Mouse (Mus musculus) urinary bladder, postnatal 14 days (tissue): ENCODE results near the gene Cdk17.
A peak's percentile ranks its signal among the peaks of the same experiment; 100 is the strongest.

ENCODE experiments used
- DNase-seq: peaks from one replicate; pipeline ENCODE4 v3.0.0; 2021; ENCODE audit warnings: low spot score

Gene Cdk17

DNA sequence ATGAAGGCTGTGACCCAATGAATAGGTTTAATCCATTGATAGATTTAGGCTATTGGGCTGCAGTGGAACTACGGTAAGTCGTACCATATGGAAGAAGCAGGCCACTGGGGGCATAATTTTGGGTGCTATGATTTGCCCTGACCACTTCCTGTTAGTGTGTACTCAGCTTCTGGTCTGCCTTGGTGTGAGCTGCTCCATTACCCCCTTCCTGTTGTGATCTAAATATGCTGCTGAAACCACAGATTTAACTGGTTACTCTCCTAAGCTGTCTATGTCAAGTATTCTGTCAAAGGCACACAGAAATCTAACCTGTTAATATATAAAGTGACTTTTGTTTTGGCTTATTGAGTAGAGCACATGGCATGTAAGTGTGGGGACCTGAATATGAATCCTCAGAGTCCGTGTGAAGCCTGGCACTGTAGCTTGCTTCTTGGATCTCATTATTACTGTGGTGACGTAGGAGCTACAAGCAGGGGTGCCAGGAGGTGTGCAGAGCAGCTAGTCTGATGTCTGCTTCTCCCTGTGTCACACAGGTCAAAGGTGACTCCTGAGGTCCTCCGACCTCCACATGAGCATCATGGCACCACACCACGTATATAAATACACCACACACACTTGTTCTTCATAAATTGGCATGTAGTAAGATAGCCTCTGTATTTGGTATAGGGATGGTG is 10.6 kb downstream of the Cdk17 start:
- DNase-seq: no peak

- DNase-seq: no peak
These were observed 16.8 kb downstream of the Cdk17 start for GRCm38 (mm10) chr10:93177471-93177870.

- DNase-seq: no peak
These were observed 17.2 kb downstream of the Cdk17 start for GRCm38 (mm10) chr10:93177874-93178273.

GRCm38 (mm10) chr10:93178662-93179061 is 18.0 kb downstream of the Cdk17 start:
- DNase-seq: no peak

DNA sequence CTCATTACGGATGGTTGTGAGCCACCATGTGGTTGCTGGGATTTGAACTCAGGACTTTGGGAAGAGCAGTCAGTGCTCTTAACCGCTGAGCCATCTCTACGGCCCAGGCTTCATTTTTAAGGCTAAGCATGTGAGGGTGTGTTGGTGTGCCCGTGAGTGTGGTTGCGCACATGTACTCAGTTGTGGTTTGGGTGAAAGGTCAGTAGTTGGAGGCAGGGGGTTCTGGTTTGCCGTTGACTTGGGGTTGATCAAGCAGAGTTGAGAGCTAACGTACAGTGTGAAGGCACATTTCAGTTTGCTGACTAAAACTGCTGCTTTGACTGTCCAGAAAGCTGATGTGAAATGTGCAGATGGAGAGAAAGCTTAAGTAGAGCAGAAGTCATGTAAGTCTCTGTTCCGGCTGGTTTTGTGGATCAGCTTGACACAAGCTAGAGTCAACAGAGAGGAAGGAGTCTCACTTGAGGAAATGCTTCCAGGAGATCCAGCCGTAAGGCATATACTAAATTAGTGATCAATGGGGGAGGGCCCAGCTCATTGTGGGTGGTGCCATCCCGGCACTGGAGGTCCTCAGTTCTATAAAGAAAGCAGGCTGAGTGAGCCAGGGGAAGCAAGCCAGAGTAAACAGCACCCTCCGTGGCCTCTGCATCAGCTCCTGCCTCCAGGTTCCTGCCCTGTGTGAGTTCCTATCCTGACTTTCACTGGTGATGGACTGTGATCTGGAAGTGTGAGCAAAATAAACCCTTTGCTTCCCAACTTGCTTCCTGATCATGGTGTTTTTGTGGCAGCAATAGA is 19.2 kb downstream of the Cdk17 start:
- DNase-seq: no peak

GRCm38 (mm10) chr10:93184351-93184976 is 23.8 kb downstream of the Cdk17 start:
- DNase-seq: no peak

- DNase-seq: no peak
These were observed 27.8 kb downstream of the Cdk17 start for GRCm38 (mm10) chr10:93188440-93188999.

DNA sequence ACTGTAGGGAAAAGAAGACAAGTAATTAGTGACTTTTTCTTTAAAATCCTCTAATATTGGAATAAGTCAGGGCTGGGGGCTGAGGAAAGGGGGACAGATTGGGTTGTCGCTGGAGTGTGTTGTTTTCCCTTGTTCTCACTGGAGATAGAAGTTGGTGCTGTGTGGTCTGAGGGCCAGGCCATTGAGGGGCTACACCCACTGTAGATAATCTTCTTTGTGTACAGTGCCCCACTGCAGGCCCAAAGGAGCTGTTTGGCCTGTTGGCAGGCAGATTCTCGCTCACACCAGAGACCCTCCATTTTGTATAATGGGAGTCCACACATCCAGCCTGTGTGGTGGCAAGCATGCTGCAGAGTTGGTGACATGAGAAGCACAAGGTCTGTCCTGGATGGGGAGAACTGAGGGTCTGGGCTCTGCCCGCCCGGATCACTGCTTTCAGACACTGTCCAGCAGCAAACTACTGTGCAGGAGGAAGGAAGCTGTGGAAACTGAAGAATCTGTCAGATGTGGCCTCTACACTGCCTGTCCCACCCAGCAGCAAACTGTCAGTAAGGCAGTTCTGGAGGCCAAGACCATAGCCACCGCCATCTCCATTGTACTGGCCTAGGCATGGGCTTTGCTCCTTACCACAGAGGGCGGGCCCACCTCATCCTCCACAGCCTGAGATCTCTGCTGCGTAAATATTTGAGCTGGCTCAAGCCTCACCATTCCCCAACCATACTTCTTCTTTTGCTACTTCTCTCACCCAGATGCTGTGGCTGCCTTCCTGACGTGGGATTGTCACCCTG is 30.0 kb downstream of the Cdk17 start:
- DNase-seq: no peak

DNA sequence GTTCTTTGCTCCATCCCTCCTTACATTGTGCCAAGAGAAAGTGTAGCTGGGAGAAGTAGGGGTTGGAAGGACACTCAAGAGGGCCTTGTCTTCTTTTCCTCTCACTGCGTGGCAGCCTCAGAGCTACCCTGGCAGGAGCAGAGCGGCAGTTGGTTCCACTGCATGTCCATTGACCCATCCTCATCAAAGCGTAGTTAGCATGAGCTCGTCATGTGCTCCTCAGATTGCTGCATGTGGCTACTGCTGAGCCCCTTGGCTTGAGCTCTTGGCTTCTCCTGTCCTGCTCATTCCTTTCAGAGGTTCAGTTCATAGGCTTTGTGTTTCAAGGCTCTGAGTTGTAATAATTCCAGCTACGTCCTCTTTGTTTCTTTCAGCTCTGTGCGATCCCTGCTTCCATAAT is 36.4 kb downstream of the Cdk17 start:
- no peak for DNase-seq

GRCm38 (mm10) chr10:93198958-93199357 is 38.3 kb downstream of the Cdk17 start:
- DNase-seq: no peak

DNA sequence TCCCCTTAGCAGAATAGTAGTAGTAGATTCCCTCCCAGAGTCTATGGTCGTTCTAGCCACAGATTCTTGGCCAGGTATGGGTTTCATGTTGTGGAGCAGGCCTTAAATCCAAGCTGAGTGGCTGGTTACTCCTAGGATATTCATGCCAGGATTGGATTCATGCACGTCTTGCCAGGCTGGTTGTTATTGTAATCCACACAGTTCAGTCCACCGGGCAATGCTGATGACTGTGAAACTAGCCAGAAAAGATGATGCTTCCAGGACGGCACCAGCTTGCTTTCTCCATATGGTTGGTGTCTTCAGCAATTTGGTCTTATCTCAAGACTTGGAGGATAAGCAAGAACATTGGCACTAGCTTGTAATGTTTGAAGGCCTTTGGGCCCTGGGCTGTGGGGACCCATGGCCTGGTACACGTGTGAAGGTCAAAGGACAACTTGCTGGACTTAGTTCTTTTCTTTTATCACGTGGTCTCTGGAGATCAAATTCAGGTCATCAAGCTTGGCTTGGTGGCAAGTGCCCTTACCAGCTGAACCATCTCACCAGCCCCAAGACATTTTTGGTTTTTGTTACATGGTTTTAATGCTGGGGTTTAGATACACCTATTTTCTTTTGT is 41.3 kb downstream of the Cdk17 start:
- DNase-seq: no peak

DNA sequence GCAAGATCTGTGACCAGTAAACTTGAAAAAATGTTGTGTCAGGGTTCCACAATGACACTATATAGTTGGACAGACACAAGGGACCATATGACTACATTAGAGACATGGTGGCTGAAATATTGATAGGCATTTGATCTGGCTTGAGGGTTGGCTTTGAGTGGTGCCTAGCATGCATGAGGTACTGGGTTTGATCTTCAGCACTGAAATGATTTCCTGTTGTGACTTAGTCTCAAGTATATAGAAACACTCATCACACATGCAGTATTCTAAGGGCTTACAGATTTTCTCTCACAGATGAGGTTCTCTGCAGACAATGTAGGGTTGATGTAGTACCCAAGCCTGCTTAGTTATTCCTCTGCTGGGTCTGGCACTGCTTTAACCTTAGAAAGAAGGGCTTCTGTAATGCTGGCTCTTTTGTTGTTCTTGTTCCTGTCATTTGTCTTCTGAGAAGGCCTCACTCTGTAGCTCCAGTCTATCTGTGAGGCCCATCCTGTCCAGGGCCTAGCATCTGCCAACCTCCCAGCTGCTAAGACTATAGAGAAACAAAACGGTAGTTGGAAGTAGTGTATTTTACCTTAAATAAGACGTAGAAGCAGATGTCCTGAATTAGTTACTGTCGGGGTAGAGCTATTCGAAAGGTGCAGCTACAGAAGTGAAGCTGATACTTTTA is 44.7 kb downstream of the Cdk17 start:
- no peak for DNase-seq

GRCm38 (mm10) chr10:93207176-93207575 is 46.5 kb downstream of the Cdk17 start:
- no peak for DNase-seq

GRCm38 (mm10) chr10:93212699-93213098 is 52.0 kb downstream of the Cdk17 start:
- DNase-seq: no peak

DNA sequence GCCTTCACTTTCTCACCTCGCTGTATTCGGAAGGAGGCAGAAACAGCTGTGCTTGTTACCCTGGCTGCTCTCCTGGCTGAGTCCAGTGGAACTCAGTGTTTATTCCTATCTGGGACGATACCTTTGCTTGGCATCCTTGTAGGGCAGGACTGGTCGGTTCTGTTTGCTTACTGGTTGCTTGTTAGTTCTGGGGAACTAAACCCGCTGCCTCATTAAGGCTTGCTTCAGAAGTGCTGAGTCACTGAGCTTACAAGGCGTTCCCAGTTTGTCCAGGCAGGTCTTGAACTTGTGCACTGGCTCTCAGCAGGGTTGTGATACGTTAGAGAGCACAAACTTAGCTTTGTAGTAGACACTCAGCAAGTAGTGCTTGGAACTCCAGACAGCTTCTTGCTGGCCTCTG is 52.7 kb downstream of the Cdk17 start:
- DNase-seq: peak; percentile 58

- no peak for DNase-seq
These were observed 53.6 kb downstream of the Cdk17 start for GRCm38 (mm10) chr10:93214251-93214650.

DNA sequence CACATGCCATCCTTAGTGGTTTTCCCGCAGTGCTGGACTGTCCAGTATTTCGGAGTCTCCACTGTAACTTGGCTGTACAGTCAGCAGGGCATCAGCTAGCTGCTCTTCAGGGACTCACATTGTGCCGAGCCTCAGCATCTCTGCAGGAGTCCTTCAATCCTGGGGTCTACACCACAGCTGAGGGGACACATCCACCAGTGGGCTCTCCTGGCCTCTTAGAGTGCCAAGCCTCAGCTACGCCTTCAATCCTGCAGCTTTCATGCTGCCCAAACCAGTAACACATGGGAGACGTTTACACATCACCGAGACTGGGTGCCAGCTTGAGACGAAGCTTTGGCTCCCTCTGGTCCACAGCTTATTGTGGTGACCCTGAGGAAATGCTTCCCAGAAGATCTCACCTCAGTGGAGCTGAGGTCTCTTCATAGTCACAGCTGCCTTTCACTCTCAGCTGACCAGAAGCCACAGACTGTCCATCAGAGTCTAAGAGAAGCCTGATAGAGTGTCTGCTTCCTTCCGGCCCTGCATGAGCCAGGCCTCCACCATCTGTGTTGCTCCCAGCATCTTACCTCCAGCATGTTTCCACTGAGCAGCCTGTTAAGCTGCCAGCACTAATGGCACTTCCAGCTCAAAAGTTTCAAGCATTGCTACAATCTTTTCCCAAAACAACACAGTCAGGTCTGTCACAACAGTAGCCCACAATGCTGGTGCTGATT is 54.5 kb downstream of the Cdk17 start:
- no peak for DNase-seq

- DNase-seq: no peak
These were observed 65.1 kb downstream of the Cdk17 start for GRCm38 (mm10) chr10:93225751-93226150.

GRCm38 (mm10) chr10:93227921-93228320 is 67.2 kb downstream of the Cdk17 start:
- DNase-seq: no peak

GRCm38 (mm10) chr10:93228401-93229007 is 67.8 kb downstream of the Cdk17 start:
- no peak for DNase-seq
